Mouse (Mus musculus): ENCODE results near the gene Mtor. TPM values are rescaled to one million over a fixed set of nuclear protein-coding genes. Genes with fewer than 3 reads are reported as not detected.

The Mtor gene
- polyA plus RNA-seq, 2 experiments, result 18.0 to 18.5 TPM

DNA sequence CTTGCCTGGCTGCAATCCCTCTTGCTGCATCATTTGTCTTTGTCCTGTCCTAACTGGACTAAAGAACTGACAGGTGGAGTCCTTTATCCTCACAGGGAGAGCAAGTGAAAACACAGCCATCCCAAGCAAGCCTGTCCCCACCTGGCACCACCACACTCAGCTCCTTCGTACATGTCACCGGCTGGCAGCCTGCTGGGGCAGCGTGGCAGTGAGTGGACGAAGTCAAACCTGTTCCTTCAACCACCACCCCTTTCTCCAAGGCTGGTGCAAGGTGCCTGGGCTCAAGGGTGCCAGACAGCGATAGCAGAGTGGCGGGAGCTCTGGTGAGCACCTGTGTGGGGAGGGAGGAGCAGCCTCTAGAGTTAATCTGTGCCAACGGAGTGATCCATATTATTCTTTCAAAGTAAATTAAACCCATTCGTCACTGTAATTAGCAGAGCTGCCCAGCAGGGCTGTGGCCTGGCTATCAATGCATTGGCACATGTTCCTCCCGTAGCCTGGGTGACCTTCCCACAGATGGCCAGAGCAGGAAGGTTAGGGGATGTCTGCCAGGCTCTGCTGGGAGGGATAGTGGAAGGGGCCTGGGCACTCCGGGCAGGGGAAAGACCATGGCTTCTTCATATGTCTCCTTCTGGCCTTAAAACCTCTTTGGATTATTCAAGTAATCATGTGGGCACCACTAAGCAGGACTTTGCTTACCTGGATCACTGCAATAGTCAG, 40.0 kb upstream of the Mtor start:
- H3K4me3 ChIP-seq (replicated peaks; ENCODE audit: low read length), result no peak overlapping the region

GRCm38 (mm10) chr4:148415575-148415974, 32.8 kb upstream of the Mtor start:
- Histone ChIP-seq H3K4me3 (replicated peaks; ENCODE audit: low read length) (no peak overlapping the region), H3K9me3 (ENCODE audit: control insufficient read depth, low read length) (no peaks in the 10 kb centered on the region), H3K4me1 (ENCODE audit: control insufficient read depth, insufficient read depth, low read length) (peaks cover 8% of the 10 kb centered on the region; the same call in 1 of the 2 replicates), H3K27me3 (ENCODE audit: control insufficient read depth, insufficient read depth, low read length) (no peaks in the 10 kb centered on the region), H3K9ac (ENCODE audit: low read depth, low read length, severe bottlenecking) (0 out of 2 replicates have a peak overlapping the region, but pooled peaks have one; percentile 29), H3K4me2 (replicated peaks; ENCODE audit: low read depth, low read length, severe bottlenecking) (0 out of 2 replicates have a peak overlapping the region, but pooled peaks have one; percentile 17), H3K36me3 (ENCODE audit: control insufficient read depth, insufficient read depth, low read length) (no peaks in the 10 kb centered on the region), H3K27ac (replicated peaks; ENCODE audit: low read depth, low read length) (no peak overlapping the region)
- no peak for TF ChIP-seq POLR2A (IDR thresholded peaks at IDR 0.05; ENCODE audit: borderline replicate concordance, extremely low read depth, insufficient read depth, insufficient read length)
- WGBS, result 5% methylated on average over 16 of the region's 16 CpGs
- DNase-seq (ENCODE audit: low spot score), result no peak
- ATAC-seq (ENCODE audit: low FRiP score, low read depth), result no peak

More for the DNA sequence above, 40.0 kb upstream of the Mtor start:
- TF ChIP-seq POLR2A (IDR thresholded peaks at IDR 0.05; ENCODE audit: borderline replicate concordance, extremely low read depth, insufficient read depth, insufficient read length), result no peak
- H3K27ac ChIP-seq (replicated peaks; ENCODE audit: low read depth, low read length), result no peak overlapping the region
- H3K4me2 ChIP-seq (replicated peaks; ENCODE audit: low read depth, low read length, severe bottlenecking), result no peak overlapping the region
- 58% methylated on average over 10 of the region's 10 CpGs for WGBS
- ATAC-seq (ENCODE audit: low FRiP score, low read depth) (no peak), DNase-seq (ENCODE audit: low spot score) (no peak)
- peaks cover 15% of the 10 kb centered on the region for H3K4me1 ChIP-seq (ENCODE audit: control insufficient read depth, insufficient read depth, low read length)
- no peaks in the 10 kb centered on the region for H3K36me3 ChIP-seq (ENCODE audit: control insufficient read depth, insufficient read depth, low read length)
- H3K9me3 ChIP-seq (ENCODE audit: control insufficient read depth, low read length), result no peaks in the 10 kb centered on the region
- no peak overlapping the region for H3K9ac ChIP-seq (ENCODE audit: low read depth, low read length, severe bottlenecking)
- peaks cover 24% of the 10 kb centered on the region for H3K27me3 ChIP-seq (ENCODE audit: control insufficient read depth, insufficient read depth, low read length)

DNA sequence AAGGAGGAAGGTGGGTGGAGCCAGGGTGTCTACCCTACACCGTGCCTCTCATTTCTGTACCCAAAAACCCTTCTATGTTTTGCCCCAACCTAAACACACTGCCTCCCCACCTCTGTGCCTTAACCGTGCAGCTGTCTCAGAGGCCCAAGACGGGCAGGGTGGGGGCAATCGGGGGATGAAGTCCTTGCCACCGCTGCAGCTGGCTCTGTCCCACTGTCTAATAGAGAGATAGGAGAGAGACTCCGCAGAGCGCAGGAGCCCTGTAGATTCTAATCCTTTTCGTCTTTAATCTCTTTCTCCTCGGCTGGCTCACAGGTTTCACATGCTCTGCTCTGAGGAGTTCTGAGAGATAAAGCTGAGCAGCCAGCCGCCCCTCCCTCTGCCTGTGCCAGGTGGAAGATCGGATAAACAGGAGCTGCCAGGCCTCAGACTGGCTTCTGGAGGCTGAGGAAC, 31.3 kb upstream of the Mtor start:
- no peak for ATAC-seq (ENCODE audit: low FRiP score, low read depth)
- WGBS, result 45% methylated on average over 11 of the region's 11 CpGs
- TF ChIP-seq POLR2A (IDR thresholded peaks at IDR 0.05; ENCODE audit: borderline replicate concordance, extremely low read depth, insufficient read depth, insufficient read length), result no peak
- H3K4me1 ChIP-seq (ENCODE audit: control insufficient read depth, insufficient read depth, low read length), result peaks cover 8% of the 10 kb centered on the region; the same call in 1 of the 2 replicates
- no peak overlapping the region for H3K4me2 ChIP-seq (replicated peaks; ENCODE audit: low read depth, low read length, severe bottlenecking)
- H3K27ac ChIP-seq (replicated peaks; ENCODE audit: low read depth, low read length), result no peak overlapping the region
- no peaks in the 10 kb centered on the region for H3K9me3 ChIP-seq (ENCODE audit: control insufficient read depth, low read length)
- H3K9ac ChIP-seq (ENCODE audit: low read depth, low read length, severe bottlenecking), result no peak overlapping the region
- DNase-seq (ENCODE audit: low spot score), result no peak
- H3K4me3 ChIP-seq (replicated peaks; ENCODE audit: low read length), result no peak overlapping the region
- no peaks in the 10 kb centered on the region for H3K27me3 ChIP-seq (ENCODE audit: control insufficient read depth, insufficient read depth, low read length)
- H3K36me3 ChIP-seq (ENCODE audit: control insufficient read depth, insufficient read depth, low read length), result no peaks in the 10 kb centered on the region

DNA sequence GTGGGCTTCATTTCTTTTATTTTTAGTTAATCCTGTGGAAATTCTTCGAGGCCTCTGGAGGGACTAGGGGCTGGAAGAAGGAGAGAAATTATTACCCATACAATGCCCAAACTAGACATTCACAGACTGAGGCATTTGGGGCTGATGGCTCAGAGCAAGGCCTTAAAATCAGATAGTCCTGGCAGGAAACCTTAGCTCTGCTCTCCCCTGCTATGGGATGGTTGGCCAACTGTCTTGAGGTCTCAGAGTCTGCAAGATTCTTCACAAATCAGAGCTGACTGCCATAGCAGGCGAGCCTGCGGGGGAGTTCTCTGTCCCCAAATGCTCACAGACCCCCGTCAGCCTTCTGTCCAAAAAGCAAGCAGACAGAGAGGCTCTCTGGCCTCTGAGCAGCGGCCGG, 30.9 kb upstream of the Mtor start:
- H3K27me3 ChIP-seq (ENCODE audit: control insufficient read depth, insufficient read depth, low read length), result no peaks in the 10 kb centered on the region
- H3K4me1 ChIP-seq (ENCODE audit: control insufficient read depth, insufficient read depth, low read length), result peaks cover 8% of the 10 kb centered on the region; the same call in 1 of the 2 replicates
- no peak for DNase-seq (ENCODE audit: low spot score)
- no peak overlapping the region for H3K4me3 ChIP-seq (replicated peaks; ENCODE audit: low read length)
- WGBS, result 44% methylated on average over 6 of the region's 6 CpGs
- H3K9ac ChIP-seq (ENCODE audit: low read depth, low read length, severe bottlenecking), result no peak overlapping the region
- no peaks in the 10 kb centered on the region for H3K9me3 ChIP-seq (ENCODE audit: control insufficient read depth, low read length)
- no peak overlapping the region for H3K4me2 ChIP-seq (replicated peaks; ENCODE audit: low read depth, low read length, severe bottlenecking)
- no peaks in the 10 kb centered on the region for H3K36me3 ChIP-seq (ENCODE audit: control insufficient read depth, insufficient read depth, low read length)
- no peak overlapping the region for H3K27ac ChIP-seq (replicated peaks; ENCODE audit: low read depth, low read length)
- ATAC-seq (ENCODE audit: low FRiP score, low read depth), result no peak
- TF ChIP-seq POLR2A (IDR thresholded peaks at IDR 0.05; ENCODE audit: borderline replicate concordance, extremely low read depth, insufficient read depth, insufficient read length), result no peak

- 54% methylated on average over 10 of the region's 10 CpGs for WGBS
- Histone ChIP-seq H3K4me1 (ENCODE audit: control insufficient read depth, insufficient read depth, low read length) (peaks cover 3% of the 10 kb centered on the region; the same call in 1 of the 2 replicates), H3K36me3 (ENCODE audit: control insufficient read depth, insufficient read depth, low read length) (0 out of 2 replicates have a peak, but pooled peaks cover under 1% of the 10 kb centered on the region), H3K4me2 (replicated peaks; ENCODE audit: low read depth, low read length, severe bottlenecking) (no peak overlapping the region), H3K9ac (ENCODE audit: low read depth, low read length, severe bottlenecking) (no peak overlapping the region), H3K27ac (replicated peaks; ENCODE audit: low read depth, low read length) (no peak overlapping the region), H3K27me3 (ENCODE audit: control insufficient read depth, insufficient read depth, low read length) (no peaks in the 10 kb centered on the region), H3K4me3 (replicated peaks; ENCODE audit: low read length) (no peak overlapping the region), H3K9me3 (ENCODE audit: control insufficient read depth, low read length) (no peaks in the 10 kb centered on the region)
- no peak for ATAC-seq (ENCODE audit: low FRiP score, low read depth)
- TF ChIP-seq POLR2A (IDR thresholded peaks at IDR 0.05; ENCODE audit: borderline replicate concordance, extremely low read depth, insufficient read depth, insufficient read length), result no peak
- no peak for DNase-seq (ENCODE audit: low spot score)
Observed at GRCm38 (mm10) chr4:148426950-148427850, 21.2 kb upstream of the Mtor start.

All from limb, embryonic 14.5 days (tissue).